Mouse (Mus musculus) liver, embryonic 14.5 days (tissue): ENCODE measurements around the gene Klhl36.

Experiments
- CTCF ChIP-seq: IDR thresholded peaks from 2 replicates; pipeline ENCODE4 v1.5.1; 2016; ENCODE audit warnings: antibody characterized with exemption, low read depth, control low read depth
- EP300 ChIP-seq: IDR thresholded peaks from 2 replicates; pipeline ENCODE4 v1.6.1; 2016; ENCODE audit warnings: antibody characterized with exemption, low read depth

DNA sequence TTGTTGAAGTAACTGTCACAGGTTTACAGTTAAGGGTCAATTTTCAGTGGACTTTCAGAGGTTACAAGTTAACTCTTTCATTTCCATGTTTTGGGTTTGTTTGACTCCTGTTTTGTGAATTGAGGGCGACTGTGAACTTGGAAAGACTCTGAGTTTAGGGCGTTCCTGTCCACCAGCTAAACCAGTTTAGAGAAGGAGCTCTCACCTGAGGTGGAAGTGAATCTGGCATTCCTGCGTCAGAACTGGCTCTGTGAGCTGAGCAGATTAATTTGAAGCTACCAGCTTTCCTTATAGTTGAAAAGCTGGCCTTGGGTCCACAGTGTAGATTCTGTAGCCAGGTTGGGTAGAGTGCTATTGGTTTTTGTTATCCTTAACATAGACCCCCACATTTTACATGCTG is 51.1 kb downstream of the Klhl36 start:
- TF ChIP-seq CTCF (no peak), EP300 (no peak)
